Mouse (Mus musculus) stomach, postnatal 0 days (tissue): ENCODE data around the gene Igf1. TPM values are rescaled to one million over a fixed set of nuclear protein-coding genes. Genes with fewer than 3 reads are reported as not detected.

Experiments
- ATAC-seq: fragments of 200-750 bp; cut with Nextera tagmentation; 2 replicates; pipeline ENCODE4 v1.8.0; 2017; ENCODE audit not compliant: low FRiP score, low TSS enrichment
- DNase-seq: peaks from one replicate; pipeline ENCODE4 v3.0.0-alpha.2; 2016; ENCODE audit warnings: low spot score
- H3K27ac ChIP-seq: fragments of 300-500 bp; sonication (generic); replicated peaks from 2 replicates; pipeline ENCODE4 v1.5.1; 2014; ENCODE audit warnings: mild to moderate bottlenecking, control low read depth
- H3K27me3 ChIP-seq: fragments of 300-500 bp; sonication (generic); 2 replicates; pipeline ENCODE4 v1.6.1; 2014; ENCODE audit warnings: low read length; ENCODE audit not compliant: control insufficient read depth, insufficient read depth
- H3K36me3 ChIP-seq: fragments of 300-500 bp; sonication (generic); 2 replicates; pipeline ENCODE4 v1.6.1; 2014; ENCODE audit warnings: low read length, mixed read lengths; ENCODE audit not compliant: control insufficient read depth, insufficient read depth
- H3K4me1 ChIP-seq: fragments of 300-500 bp; sonication (generic); replicated peaks from 2 replicates; pipeline ENCODE4 v1.6.1; 2014; ENCODE audit warnings: antibody characterized with exemption; ENCODE audit not compliant: control insufficient read depth, insufficient read depth
- H3K4me2 ChIP-seq: fragments of 300-500 bp; sonication (generic); replicated peaks from 2 replicates; pipeline ENCODE4 v1.6.1; 2014; ENCODE audit warnings: low read depth, mild to moderate bottlenecking, control low read depth, moderate library complexity
- H3K4me3 ChIP-seq: fragments of 300-500 bp; sonication (generic); 2 replicates; pipeline ENCODE4 v1.5.1; 2014; ENCODE audit warnings: low read depth, low read length, control low read depth
- H3K9ac ChIP-seq: fragments of 300-500 bp; sonication (generic); 2 replicates; pipeline ENCODE4 v1.6.1; 2014; ENCODE audit warnings: mild to moderate bottlenecking, low read length, control low read depth, mixed read lengths
- H3K9me3 ChIP-seq: fragments of 300-500 bp; sonication (generic); 2 replicates; pipeline ENCODE4 v1.6.1; 2016; ENCODE audit warnings: low read length; ENCODE audit not compliant: control insufficient read depth
- CTCF ChIP-seq: IDR thresholded peaks from 2 replicates; pipeline ENCODE4 v1.5.1; 2016; ENCODE audit warnings: antibody characterized with exemption, low read depth, mild to moderate bottlenecking, moderate library complexity
- EP300 ChIP-seq: optimal IDR thresholded peaks from 2 replicates; pipeline ENCODE3; 2016; ENCODE audit warnings: antibody characterized with exemption
- WGBS: fragments of 180-500 bp; shearing (Covaris S2); extraction: QIAGEN DNeasy Blood & Tissue Kit; methylation state at CpG from one replicate; pipeline ENCODE4 v1.1.7; 2014; 5-methylcytosine and 5-hydroxymethylcytosine counted together
- polyA plus RNA-seq: library from polyadenylated mRNA; unstranded; fragments of >200 nt; fragmentation: Nextera tagmentation; extraction: Ambion mirVana; gene quantifications from 2 replicates; pipeline ENCODE4 v1.2.1, GENCODE M21; 2015

Igf1 gene
- polyA plus RNA-seq, 1 experiment from 2014 or later: 42.5 TPM

DNA sequence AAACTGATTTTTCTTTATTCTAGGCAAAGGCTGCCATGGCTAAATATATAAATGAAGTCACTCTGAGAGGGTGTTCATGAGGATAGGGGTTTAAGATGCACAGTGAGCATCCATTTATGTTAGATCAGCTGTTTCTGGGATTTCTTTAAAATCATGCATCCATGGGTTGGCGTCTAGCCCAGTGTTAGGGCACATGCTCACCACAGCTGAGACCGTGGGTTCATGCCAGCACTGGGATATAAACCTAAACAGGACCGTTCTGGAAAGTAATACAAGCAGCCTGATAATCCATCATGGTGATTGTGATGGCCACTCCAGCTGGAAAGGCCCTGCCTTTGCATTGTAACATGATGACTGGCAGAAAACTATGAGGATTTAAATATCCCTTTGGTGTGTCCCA is 128.1 kb downstream of the Igf1 start:
- no peaks in the 10 kb centered on the region for H3K36me3 ChIP-seq
- H3K9ac ChIP-seq: no peak overlapping the region
- ATAC-seq (no peak), DNase-seq (no peak)
- H3K27ac ChIP-seq: no peak overlapping the region
- no peaks in the 10 kb centered on the region for H3K9me3 ChIP-seq
- no peak overlapping the region for H3K4me3 ChIP-seq
- TF ChIP-seq EP300: no peak
- TF ChIP-seq CTCF: no peak
- H3K27me3 ChIP-seq: no peaks in the 10 kb centered on the region
- no peak overlapping the region for H3K4me2 ChIP-seq
- WGBS: 41% methylated on average over 3 of the region's 3 CpGs
- H3K4me1 ChIP-seq: no peaks in the 10 kb centered on the region

Other genes starting within 250 kb of the Igf1 start
- not detected in 2 replicates for gene Pmch, start 232.8 kb downstream of the Igf1 start, polyA plus RNA-seq